Mouse (Mus musculus) kidney, adult 8-10 months (tissue): ENCODE measurements around the gene Mpp2.

ENCODE experiments used
- DNase-seq, 2 experiments: peaks; one replicate each; pipeline ENCODE4 v3.0.0; 2022

Mpp2 gene

GRCm38 (mm10) chr11:102070426-102070825 lies 17.9 kb downstream of the Mpp2 start:
- no peak for DNase-seq

GRCm38 (mm10) chr11:102069633-102070032 lies 18.7 kb downstream of the Mpp2 start:
- DNase-seq: no peak

GRCm38 (mm10) chr11:102068969-102069368 lies 19.3 kb downstream of the Mpp2 start:
- DNase-seq: no peak

GRCm38 (mm10) chr11:102063076-102063475 lies 25.2 kb downstream of the Mpp2 start:
- no peak for DNase-seq

- DNase-seq: no peak
Observed at GRCm38 (mm10) chr11:102061941-102062473, 26.3 kb downstream of the Mpp2 start.

GRCm38 (mm10) chr11:102061236-102061940 lies 26.9 kb downstream of the Mpp2 start:
- DNase-seq: peak; percentile 57 to 77

GRCm38 (mm10) chr11:102053847-102054246 lies 34.5 kb downstream of the Mpp2 start:
- peak in 1 of 2 experiments; percentile 44 for DNase-seq

- peak; percentile 49 to 62 for DNase-seq
Observed at GRCm38 (mm10) chr11:102053183-102053582, 35.1 kb downstream of the Mpp2 start.

GRCm38 (mm10) chr11:102052697-102053096 lies 35.6 kb downstream of the Mpp2 start:
- no peak for DNase-seq

- no peak for DNase-seq
Observed at GRCm38 (mm10) chr11:102051954-102052353, 36.4 kb downstream of the Mpp2 start.

- peak; percentile 68 to 80 for DNase-seq
Observed at GRCm38 (mm10) chr11:102051541-102051940, 36.8 kb downstream of the Mpp2 start.

GRCm38 (mm10) chr11:102049875-102050482 lies 38.3 kb downstream of the Mpp2 start:
- peak in 1 of 2 experiments; percentile 39 for DNase-seq

GRCm38 (mm10) chr11:102046607-102047006 lies 41.7 kb downstream of the Mpp2 start:
- DNase-seq: no peak

GRCm38 (mm10) chr11:102044691-102045212 lies 43.6 kb downstream of the Mpp2 start:
- peak; percentile 58 to 80 for DNase-seq

GRCm38 (mm10) chr11:102043381-102043780 lies 44.9 kb downstream of the Mpp2 start:
- no peak for DNase-seq

- DNase-seq: no peak
Observed at GRCm38 (mm10) chr11:102042971-102043370, 45.3 kb downstream of the Mpp2 start.

- no peak for DNase-seq
Observed at GRCm38 (mm10) chr11:102041350-102041949, 46.9 kb downstream of the Mpp2 start, which contains the start of gene Cd300lg. Cd300lg (plus strand) TSS chr11:102041509.

- no peak for DNase-seq
Observed at GRCm38 (mm10) chr11:102040646-102041045, 47.7 kb downstream of the Mpp2 start.

GRCm38 (mm10) chr11:102040138-102040524 lies 48.2 kb downstream of the Mpp2 start:
- peak; percentile 93 to 94 for DNase-seq

GRCm38 (mm10) chr11:102039487-102040137 lies 48.7 kb downstream of the Mpp2 start:
- DNase-seq: no peak

GRCm38 (mm10) chr11:102037789-102038188 lies 50.5 kb downstream of the Mpp2 start:
- no peak for DNase-seq

GRCm38 (mm10) chr11:102036336-102036735 lies 52.0 kb downstream of the Mpp2 start:
- no peak for DNase-seq

GRCm38 (mm10) chr11:102035456-102035960 lies 52.8 kb downstream of the Mpp2 start:
- DNase-seq: no peak
